Mouse (Mus musculus) stomach, embryonic 14.5 days (tissue): ENCODE measurements around the gene Gper1. TPM values are rescaled to one million over a fixed set of nuclear protein-coding genes. Genes with fewer than 3 reads are reported as not detected.

ENCODE experiments used
- ATAC-seq: fragments of 200-750 bp; cut with Nextera tagmentation; 2 replicates; pipeline ENCODE4 v1.8.0; 2017; ENCODE audit warnings: low read depth, moderate TSS enrichment; ENCODE audit not compliant: insufficient number of reproducible peaks, insufficient read depth, low FRiP score
- H3K27ac ChIP-seq: fragments of 300-500 bp; sonication (generic); 2 replicates; pipeline ENCODE4 v1.5.1; 2014; ENCODE audit warnings: mild to moderate bottlenecking, low read length, moderate library complexity, mixed read lengths
- H3K27me3 ChIP-seq: fragments of 300-500 bp; sonication (generic); 2 replicates; pipeline ENCODE4 v1.6.1; 2014; ENCODE audit warnings: low read length, control low read depth, mixed read lengths; ENCODE audit not compliant: control insufficient read depth, insufficient read depth
- H3K36me3 ChIP-seq: fragments of 300-500 bp; sonication (generic); 2 replicates; pipeline ENCODE4 v1.6.1; 2014; ENCODE audit warnings: mild to moderate bottlenecking, control low read depth, low read length, moderate library complexity, mixed read lengths; ENCODE audit not compliant: control insufficient read depth, insufficient read depth
- H3K4me1 ChIP-seq: fragments of 300-500 bp; sonication (generic); 2 replicates; pipeline ENCODE4 v1.6.1; 2014; ENCODE audit warnings: low read length, control low read depth, mixed read lengths; ENCODE audit not compliant: control insufficient read depth, insufficient read depth
- H3K4me2 ChIP-seq: fragments of 300-500 bp; sonication (generic); replicated peaks from 2 replicates; pipeline ENCODE4 v1.6.1; 2014; ENCODE audit warnings: low read depth, low read length, control low read depth
- H3K4me3 ChIP-seq: fragments of 300-500 bp; sonication (generic); 2 replicates; pipeline ENCODE4 v1.5.1; 2014; ENCODE audit warnings: low read depth, low read length, control low read depth
- H3K9ac ChIP-seq: fragments of 300-500 bp; sonication (generic); replicated peaks from 2 replicates; pipeline ENCODE4 v1.6.1; 2014; ENCODE audit warnings: low read depth, mild to moderate bottlenecking, control low read depth, low read length, moderate library complexity, mixed read lengths
- H3K9me3 ChIP-seq: fragments of 300-500 bp; sonication (generic); 2 replicates; pipeline ENCODE4 v1.6.1; 2016; ENCODE audit warnings: low read depth, low read length, control low read depth; ENCODE audit not compliant: control insufficient read depth
- WGBS: fragments of 180-500 bp; shearing (Covaris S2); extraction: QIAGEN DNeasy Blood & Tissue Kit; methylation state at CpG from one replicate; pipeline ENCODE4 v1.1.7; 2014; 5-methylcytosine and 5-hydroxymethylcytosine counted together
- polyA plus RNA-seq: library from polyadenylated mRNA; unstranded; fragments of >200 nt; fragmentation: Nextera tagmentation; extraction: Ambion mirVana; gene quantifications from 2 replicates; pipeline ENCODE4 v1.2.1, GENCODE M21; 2014

Gper1 gene
- polyA plus RNA-seq, 1 experiment from 2014 or later, result 3.3 TPM

DNA sequence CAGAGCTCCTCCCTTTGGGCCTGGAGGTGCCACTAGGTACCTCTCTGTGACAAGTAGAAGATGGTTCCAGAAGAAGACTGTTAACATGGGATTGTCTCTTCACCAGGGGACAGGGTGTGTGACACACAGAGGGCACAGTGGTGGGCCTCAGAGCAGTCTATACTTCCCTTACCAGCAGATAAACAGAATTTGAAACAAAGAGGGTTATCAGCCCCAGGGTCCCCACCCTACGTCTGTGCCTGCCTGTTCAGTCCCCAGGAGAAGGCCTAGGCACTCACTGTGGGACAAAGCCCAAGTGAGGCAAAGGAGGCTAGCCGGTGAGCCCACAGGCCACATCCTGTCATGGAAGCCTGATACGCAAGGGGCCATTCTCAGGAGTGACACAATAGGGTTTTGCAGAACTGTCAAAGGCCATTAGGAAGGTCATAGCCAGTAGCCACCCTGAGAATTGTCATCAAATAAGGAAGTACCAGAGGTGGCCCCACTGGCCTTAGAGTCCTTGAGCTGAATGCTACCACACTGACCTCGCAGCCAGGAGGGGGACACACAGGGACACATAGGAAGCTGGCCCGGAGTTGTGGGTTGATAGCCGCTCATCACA is 18.1 kb upstream of the Gper1 start, which contains the start of gene C130050O18Rik:
C130050O18Rik (plus strand) TSS at position 480 of the 601 bp plus-strand sequence.
- Histone ChIP-seq H3K4me2 (no peak within 1 kb of the TSS), H3K27me3 (no peaks in the 10 kb centered on the region), H3K9ac (no peak within 1 kb of the TSS), H3K27ac (no peak within 1 kb of the TSS), H3K36me3 (no peaks in the 10 kb centered on the region), H3K4me3 (no peak within 1 kb of the TSS), H3K4me1 (0 out of 2 replicates have a peak, but pooled peaks cover 2% of the 10 kb centered on the region), H3K9me3 (no peaks in the 10 kb centered on the region)
- no peak; the same call in 1 of the 2 replicates for ATAC-seq
- 74% methylated on average over 6 of the region's 6 CpGs for WGBS

GRCm38 (mm10) chr5:139405478-139405877 is 17.5 kb upstream of the Gper1 start:
- Histone ChIP-seq H3K4me3 (no peak overlapping the region), H3K9ac (no peak overlapping the region), H3K36me3 (no peaks in the 10 kb centered on the region), H3K9me3 (no peaks in the 10 kb centered on the region), H3K27me3 (no peaks in the 10 kb centered on the region), H3K27ac (no peak overlapping the region), H3K4me1 (0 out of 2 replicates have a peak, but pooled peaks cover 2% of the 10 kb centered on the region), H3K4me2 (no peak overlapping the region)
- 63% methylated on average over 7 of the region's 7 CpGs for WGBS
- no peak for ATAC-seq

DNA sequence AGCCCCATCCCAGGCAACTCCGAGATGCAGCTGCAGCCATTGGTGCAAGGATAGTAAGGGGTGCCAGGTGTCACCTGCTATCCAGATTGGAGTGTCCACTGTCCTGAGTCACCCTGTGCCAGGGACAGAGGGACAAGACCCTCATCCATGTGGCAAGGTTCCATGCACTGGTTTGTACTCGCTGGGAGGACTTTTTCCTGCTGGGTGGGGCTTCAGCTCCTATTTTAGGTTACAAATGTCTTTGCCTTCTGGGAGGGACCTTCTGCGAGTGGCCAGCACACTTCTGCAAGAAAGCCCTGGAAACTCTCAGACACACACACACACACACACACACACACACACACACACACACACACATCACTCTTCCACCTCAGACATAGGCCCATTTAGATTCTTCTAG is 17.0 kb upstream of the Gper1 start:
- 64% methylated on average over 3 of the region's 3 CpGs for WGBS
- Histone ChIP-seq H3K4me2 (no peak overlapping the region), H3K9ac (no peak overlapping the region), H3K27ac (no peak overlapping the region), H3K27me3 (no peaks in the 10 kb centered on the region), H3K9me3 (no peaks in the 10 kb centered on the region), H3K36me3 (no peaks in the 10 kb centered on the region), H3K4me3 (no peak overlapping the region), H3K4me1 (0 out of 2 replicates have a peak, but pooled peaks cover 2% of the 10 kb centered on the region)
- ATAC-seq, result no peak

DNA sequence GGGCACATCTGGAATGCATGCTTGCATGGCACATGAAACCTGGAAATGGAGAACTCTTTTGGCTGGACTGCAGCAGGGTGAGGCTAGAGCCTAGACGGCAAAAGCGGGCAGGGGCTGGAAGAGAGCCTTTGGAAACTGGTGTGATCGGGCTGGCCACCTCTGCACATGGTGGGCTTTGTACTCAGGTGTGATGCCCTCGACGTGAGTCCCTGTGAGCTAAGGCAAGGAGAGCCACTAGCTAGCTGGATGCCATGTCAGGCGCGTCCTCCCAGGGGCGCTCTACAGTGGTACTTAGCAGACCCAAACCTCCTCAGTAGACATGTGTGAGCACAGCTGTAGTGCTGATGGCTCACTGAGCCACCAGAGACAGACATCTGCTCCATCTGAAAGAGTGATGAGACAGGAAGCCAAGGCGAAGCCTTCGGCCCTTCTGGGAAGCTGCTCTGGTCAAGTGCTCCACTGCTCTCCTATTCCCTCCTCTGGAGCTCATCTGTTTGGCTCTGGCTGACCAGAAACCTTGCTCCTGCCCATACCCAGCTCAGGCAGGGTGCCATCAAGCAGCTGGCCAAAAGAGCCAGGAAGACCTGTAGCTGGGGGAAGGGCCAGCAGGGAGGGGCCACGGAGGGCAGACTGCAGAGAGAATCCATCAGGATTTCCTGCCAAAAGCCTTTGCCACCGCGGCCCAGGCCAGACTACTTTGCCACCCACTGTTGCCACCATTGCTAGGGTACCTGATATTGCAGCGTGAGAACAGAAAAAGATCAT is 15.6 kb upstream of the Gper1 start:
- WGBS, result 84% methylated on average over 14 of the region's 14 CpGs
- ATAC-seq, result no peak
- no peaks in the 10 kb centered on the region for H3K36me3 ChIP-seq
- H3K9me3 ChIP-seq, result no peaks in the 10 kb centered on the region
- no peak overlapping the region for H3K4me2 ChIP-seq
- no peak overlapping the region for H3K27ac ChIP-seq
- no peaks in the 10 kb centered on the region for H3K27me3 ChIP-seq
- 0 out of 2 replicates have a peak, but pooled peaks cover 6% of the 10 kb centered on the region for H3K4me1 ChIP-seq
- H3K9ac ChIP-seq, result no peak overlapping the region
- H3K4me3 ChIP-seq, result no peak overlapping the region

GRCm38 (mm10) chr5:139408511-139408910 is 14.4 kb upstream of the Gper1 start:
- WGBS, result 86% methylated on average over 7 of the region's 7 CpGs
- Histone ChIP-seq H3K27me3 (no peaks in the 10 kb centered on the region), H3K36me3 (no peaks in the 10 kb centered on the region), H3K4me1 (0 out of 2 replicates have a peak, but pooled peaks cover 6% of the 10 kb centered on the region), H3K9ac (no peak overlapping the region), H3K9me3 (no peaks in the 10 kb centered on the region), H3K4me2 (no peak overlapping the region), H3K4me3 (no peak overlapping the region), H3K27ac (no peak overlapping the region)
- ATAC-seq, result no peak

GRCm38 (mm10) chr5:139409412-139409811 is 13.5 kb upstream of the Gper1 start:
- H3K27me3 ChIP-seq, result no peaks in the 10 kb centered on the region
- no peaks in the 10 kb centered on the region for H3K9me3 ChIP-seq
- H3K4me2 ChIP-seq, result no peak overlapping the region
- whole genome bisulfite sequencing, result 71% methylated on average over 12 of the region's 12 CpGs
- no peak overlapping the region for H3K27ac ChIP-seq
- H3K36me3 ChIP-seq, result no peaks in the 10 kb centered on the region
- ATAC-seq, result no peak; the same call in 1 of the 2 replicates
- no peak overlapping the region for H3K9ac ChIP-seq
- 0 out of 2 replicates have a peak, but pooled peaks cover 6% of the 10 kb centered on the region for H3K4me1 ChIP-seq
- no peak overlapping the region for H3K4me3 ChIP-seq

DNA sequence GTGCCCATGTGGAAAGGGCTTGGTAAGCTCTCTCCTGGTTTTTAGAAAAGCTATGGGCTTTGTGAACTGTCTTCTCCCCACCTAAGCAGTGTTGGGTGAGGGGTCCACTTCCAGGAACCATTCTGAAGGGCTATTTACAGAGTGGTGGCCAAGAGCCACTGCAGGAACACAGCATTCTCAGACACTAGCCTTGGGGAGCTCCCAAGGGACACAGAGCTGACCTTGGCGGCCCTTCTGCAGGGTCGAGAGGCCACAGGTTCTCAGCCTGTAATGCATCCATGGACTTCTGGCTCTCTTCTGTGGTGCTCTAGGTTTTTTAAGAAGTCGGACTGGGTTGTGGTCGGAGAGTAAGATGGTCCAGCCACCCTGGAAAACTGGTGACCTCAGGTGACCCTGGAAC is 12.9 kb upstream of the Gper1 start:
- H3K9ac ChIP-seq, result no peak overlapping the region
- H3K27me3 ChIP-seq, result no peaks in the 10 kb centered on the region
- whole genome bisulfite sequencing, result 87% methylated on average over 4 of the region's 4 CpGs
- no peaks in the 10 kb centered on the region for H3K9me3 ChIP-seq
- H3K4me3 ChIP-seq, result no peak overlapping the region
- H3K4me2 ChIP-seq, result no peak overlapping the region
- ATAC-seq, result no peak
- H3K4me1 ChIP-seq, result 0 out of 2 replicates have a peak, but pooled peaks cover 5% of the 10 kb centered on the region
- H3K27ac ChIP-seq, result no peak overlapping the region
- H3K36me3 ChIP-seq, result no peaks in the 10 kb centered on the region

- ATAC-seq, result no peak
- Histone ChIP-seq H3K9ac (no peak overlapping the region), H3K27me3 (no peaks in the 10 kb centered on the region), H3K4me1 (0 out of 2 replicates have a peak, but pooled peaks cover 4% of the 10 kb centered on the region), H3K27ac (no peak overlapping the region), H3K4me3 (no peak overlapping the region), H3K9me3 (no peaks in the 10 kb centered on the region), H3K4me2 (no peak overlapping the region), H3K36me3 (no peaks in the 10 kb centered on the region)
- 87% methylated on average over 6 of the region's 6 CpGs for WGBS
Observed at GRCm38 (mm10) chr5:139411117-139411516, 11.8 kb upstream of the Gper1 start.
